Mouse (Mus musculus): ENCODE measurements around the gene Gps1. TPM values are rescaled to one million over a fixed set of nuclear protein-coding genes. Genes with fewer than 3 reads are reported as not detected.

Gene Gps1
- polyA plus RNA-seq (2017; shearing (Covaris generic)) = 100 to 1,000 TPM; 132 to 179 TPM

DNA sequence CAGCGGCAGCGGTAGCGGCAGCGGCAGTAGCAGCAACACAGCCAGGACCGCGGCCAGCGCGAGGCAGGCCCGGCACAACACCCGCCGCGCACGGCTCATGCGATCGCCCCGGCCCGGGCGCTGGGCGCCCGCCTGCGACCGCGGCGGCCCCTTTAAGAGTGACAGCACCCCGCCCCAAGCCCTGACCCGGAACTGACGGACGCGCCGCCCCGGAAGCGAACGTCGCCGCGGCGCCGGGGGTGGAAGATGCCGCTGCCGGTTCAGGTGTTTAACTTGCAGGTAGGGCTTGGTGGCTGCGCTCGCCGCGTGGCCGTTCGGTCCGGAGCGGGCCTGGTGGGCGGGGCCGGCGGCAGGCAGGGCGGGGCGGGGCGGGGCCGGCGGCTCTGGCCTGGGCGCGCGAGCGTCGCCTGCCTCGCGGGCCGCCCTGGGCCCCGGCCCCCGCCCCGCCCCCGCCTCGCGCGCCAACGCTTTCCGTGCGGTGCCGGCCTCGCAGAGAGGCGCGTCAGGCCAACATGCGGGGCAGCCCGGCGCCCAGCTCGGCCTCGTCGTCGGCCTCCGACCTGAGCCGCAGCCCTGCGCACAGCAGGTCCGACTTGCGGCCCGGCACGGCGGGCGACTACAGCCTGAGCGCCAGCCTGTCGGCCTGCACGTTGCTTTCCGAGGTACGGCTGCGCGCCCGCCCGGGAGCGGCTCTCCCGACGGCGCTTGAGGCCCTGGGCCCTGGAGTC, at the start of gene Gps1, which contains the start of gene Rfng:
Gene Gps1 (plus strand): TSS at position 209 of the 728 bp plus-strand sequence.
Gene Rfng (minus strand): TSS at position 144 of the 728 bp plus-strand sequence.

DNA sequence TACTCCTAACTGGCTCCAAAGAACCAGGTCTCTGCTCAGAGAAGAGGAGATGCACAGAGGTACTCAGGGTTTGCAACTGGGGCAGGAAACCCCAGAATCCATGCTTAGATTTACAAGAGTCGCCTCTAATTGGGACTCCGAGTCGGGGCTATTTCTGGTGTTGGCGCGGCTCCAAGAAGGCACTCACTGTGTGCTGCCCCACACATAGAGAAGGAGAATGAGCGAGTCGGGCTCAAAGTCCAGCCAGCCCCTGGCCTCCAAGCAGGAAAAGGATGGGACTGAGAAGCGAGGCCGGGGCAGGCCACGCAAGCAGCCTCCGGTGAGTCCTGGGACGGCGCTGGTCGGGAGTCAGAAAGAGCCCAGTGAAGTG, 21.4 kb upstream of the Gps1 start, which contains the start of gene Hmga1b:
Gene Hmga1b (plus strand): TSS at position 123 of the 370 bp plus-strand sequence.

DNA sequence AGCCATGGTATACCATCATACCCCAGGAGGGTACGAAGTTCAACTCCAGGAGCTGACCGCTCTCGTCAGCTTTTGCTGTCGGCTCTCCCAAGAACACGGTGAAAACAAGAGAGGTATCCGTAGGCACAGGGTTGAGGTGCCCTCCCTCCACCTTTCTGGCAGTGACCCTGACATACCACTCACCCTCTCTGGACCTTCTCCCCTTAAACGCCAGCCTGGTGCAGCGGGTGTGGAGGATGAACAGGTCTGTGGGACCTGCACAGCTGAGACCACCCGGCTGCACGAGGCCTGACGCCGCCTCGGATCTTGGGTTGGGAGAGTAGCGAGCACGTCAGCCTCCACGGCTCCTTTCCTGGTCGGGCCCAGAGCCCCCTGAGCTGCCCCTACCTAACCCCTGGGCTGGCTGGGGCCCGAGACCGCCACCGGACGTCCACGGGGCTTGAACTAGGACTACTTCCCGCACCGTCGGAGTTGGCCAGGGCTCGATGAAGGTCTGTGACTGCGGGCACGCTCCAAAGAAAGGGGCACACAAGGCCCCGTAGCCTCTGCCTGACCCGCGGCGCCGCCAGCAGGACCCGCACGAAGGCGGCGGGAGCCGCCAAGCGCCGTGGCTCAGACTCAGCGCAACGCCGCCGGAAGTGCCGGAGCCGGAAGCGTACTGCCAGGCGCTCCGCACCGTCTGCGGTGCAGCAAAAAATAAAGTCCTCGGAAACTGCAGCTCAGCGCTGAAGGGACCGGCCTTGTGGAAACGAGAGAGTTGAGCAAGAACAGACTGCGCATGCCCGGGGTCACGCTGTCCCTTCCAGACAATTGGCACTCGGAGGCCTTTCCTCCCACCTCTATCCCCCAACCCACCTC, 11.9 kb downstream of the Gps1 start, which contains the start of gene Dus1l:
Gene Dus1l (minus strand): TSS at position 648 of the 858 bp plus-strand sequence.

DNA sequence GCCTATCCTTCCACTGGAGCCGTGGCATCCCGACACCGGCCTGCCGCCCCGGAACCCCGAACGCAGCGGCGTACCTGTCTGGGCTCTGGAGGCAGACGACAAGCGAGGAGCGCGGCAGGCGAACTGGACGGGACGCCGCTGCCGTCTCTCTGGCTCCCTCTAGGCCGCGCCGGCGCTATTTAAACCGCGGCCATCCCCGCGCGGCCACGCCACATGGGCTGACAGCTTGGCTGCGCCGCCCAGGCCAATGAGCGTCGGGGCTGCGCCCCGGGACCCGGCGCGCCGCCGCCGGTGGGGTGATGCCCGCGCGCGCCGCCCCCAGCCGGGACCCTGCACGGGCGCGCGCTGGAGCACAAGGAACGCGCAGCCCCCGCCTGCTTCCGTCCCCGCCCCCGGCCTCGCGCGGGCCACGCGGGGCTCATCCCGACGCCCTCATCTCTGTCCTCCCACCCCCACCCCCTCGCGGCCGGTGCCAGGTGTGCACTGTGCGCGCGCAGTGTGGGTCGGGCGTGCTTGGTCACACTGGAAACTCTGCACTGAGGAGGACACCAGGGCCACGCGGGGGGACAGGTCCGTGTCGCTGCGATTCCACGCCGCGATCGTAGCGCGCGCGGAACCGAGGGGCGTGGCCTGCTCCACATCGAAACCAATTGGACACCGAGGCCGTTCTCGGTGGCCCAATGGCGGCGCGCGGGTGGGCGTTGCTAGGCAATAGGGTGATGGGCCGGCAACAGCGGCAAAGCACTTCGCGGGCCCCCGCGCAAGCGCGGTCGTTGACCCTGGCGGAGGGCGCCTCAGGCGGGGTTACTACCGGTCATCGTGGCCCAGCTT, 40.1 kb downstream of the Gps1 start, which contains the start of gene Fasn:
Gene Fasn (minus strand): TSS at position 592 of the 831 bp plus-strand sequence.

Other genes starting within 250 kb of the Gps1 start
- 100 to 1,000 TPM; 116 to 170 TPM for gene Mcrip1, start 234.5 kb upstream of the Gps1 start, polyA plus RNA-seq (2017; shearing (Covaris generic))
- not detected for gene Ppp1r27, start 233.1 kb upstream of the Gps1 start, polyA plus RNA-seq (2017; shearing (Covaris generic))
- gene P4hb, start 211.0 kb upstream of the Gps1 start, polyA plus RNA-seq (2017; shearing (Covaris generic)) = 100 to 1,000 TPM; 254 to 278 TPM
- gene Arhgdia, start 202.6 kb upstream of the Gps1 start, polyA plus RNA-seq (2017; shearing (Covaris generic)) = 100 to 1,000 TPM; 711 to 836 TPM
- 100 to 1,000 TPM; 330 to 378 TPM for gene Alyref, start 185.9 kb upstream of the Gps1 start, polyA plus RNA-seq (2017; shearing (Covaris generic))
- 100 to 1,000 TPM; 108 to 129 TPM for gene Anapc11, start 185.9 kb upstream of the Gps1 start, polyA plus RNA-seq (2017; shearing (Covaris generic))
- 1 to 10 TPM in 1 of 2 experiments, under 1 TPM in 1; 0.55 to 2.3 TPM for gene Npb, start 175.8 kb upstream of the Gps1 start, polyA plus RNA-seq (2017; shearing (Covaris generic))
- 100 to 1,000 TPM; 101 to 127 TPM for gene Pcyt2, start 166.3 kb upstream of the Gps1 start, polyA plus RNA-seq (2017; shearing (Covaris generic))
- 100 to 1,000 TPM; 166 to 248 TPM for gene Sirt7, start 159.0 kb upstream of the Gps1 start, polyA plus RNA-seq (2017; shearing (Covaris generic))
- 10 to 100 TPM; 20.6 to 22.5 TPM for gene Mafg, start 150.7 kb upstream of the Gps1 start, polyA plus RNA-seq (2017; shearing (Covaris generic))
- under 1 TPM; 0.23 to 0.66 TPM for gene Pycr1, start 140.5 kb upstream of the Gps1 start, polyA plus RNA-seq (2017; shearing (Covaris generic))
- gene Myadml2, start 136.1 kb upstream of the Gps1 start, polyA plus RNA-seq (2017; shearing (Covaris generic)) = under 1 TPM; 0.36 to 0.41 TPM
- not detected for gene Notum, start 123.1 kb upstream of the Gps1 start, polyA plus RNA-seq (2017; shearing (Covaris generic))
- 100 to 1,000 TPM; 160 to 177 TPM for gene Aspscr1, start 111.3 kb upstream of the Gps1 start, polyA plus RNA-seq (2017; shearing (Covaris generic))
- gene Cenpx, start 70.5 kb upstream of the Gps1 start, polyA plus RNA-seq (2017; shearing (Covaris generic)) = 100 to 1,000 TPM; 104 to 146 TPM
- 10 to 100 TPM; 37.3 to 49.3 TPM for gene Lrrc45, start 70.3 kb upstream of the Gps1 start, polyA plus RNA-seq (2017; shearing (Covaris generic))
- gene Rac3, start 62.8 kb upstream of the Gps1 start, polyA plus RNA-seq (2017; shearing (Covaris generic)) = 1 to 10 TPM; 1.4 TPM
- gene Dcxr, start 57.0 kb upstream of the Gps1 start, polyA plus RNA-seq (2017; shearing (Covaris generic)) = 10 to 100 TPM; 13.6 to 22.1 TPM
- gene Cbr2, start 52.2 kb upstream of the Gps1 start, polyA plus RNA-seq (2017; shearing (Covaris generic)) = 1 to 10 TPM in 1 of 2 experiments, not detected in 1; 8.5 TPM
- 10 to 100 TPM; 15.6 to 15.9 TPM for gene Hmga1b, start 21.5 kb upstream of the Gps1 start, polyA plus RNA-seq (2017; shearing (Covaris generic))
- 10 to 100 TPM; 31.9 to 32.2 TPM for gene Rfng, start 65 bp upstream of the Gps1 start, polyA plus RNA-seq (2017; shearing (Covaris generic))
- gene Dus1l, start 12.1 kb downstream of the Gps1 start, polyA plus RNA-seq (2017; shearing (Covaris generic)) = 10 to 100 TPM; 63.8 to 80.4 TPM
- 10 to 100 TPM; 22.8 to 39.0 TPM for gene Fasn, start 40.3 kb downstream of the Gps1 start, polyA plus RNA-seq (2017; shearing (Covaris generic))
- under 1 TPM; 0.06 to 0.24 TPM for gene Ccdc57, start 148.6 kb downstream of the Gps1 start, polyA plus RNA-seq (2017; shearing (Covaris generic))
- 10 to 100 TPM; 10.0 to 24.2 TPM for gene Slc16a3, start 164.2 kb downstream of the Gps1 start, polyA plus RNA-seq (2017; shearing (Covaris generic))
- 100 to 1,000 TPM; 120 to 151 TPM for gene Csnk1d, start 207.1 kb downstream of the Gps1 start, polyA plus RNA-seq (2017; shearing (Covaris generic))

Data from activated CD4-positive, CD25-positive, alpha-beta regulatory T cell (primary cell).